Mouse (Mus musculus): ENCODE data around the gene Zcchc17.

- TF ChIP-seq CTCF (IDR thresholded peaks at IDR 0.05; ENCODE audit: extremely low read depth, insufficient read length, insufficient replicate concordance, low read depth, low read length) (no peak), POLR2A (IDR thresholded peaks at IDR 0.05; ENCODE audit: low read depth, low read length) (no peak)
Measured at GRCm38 (mm10) chr4:130270089-130270488, 89.7 kb downstream of the Zcchc17 start.

Measured in small intestine, adult 2 months (tissue).